Mouse (Mus musculus) retina, postnatal 1 day (tissue): ENCODE results near the gene Smug1.

Experiments
- DNase-seq: peaks from one replicate; pipeline ENCODE4 v3.0.0-alpha.2; 2012

Smug1 gene

DNA sequence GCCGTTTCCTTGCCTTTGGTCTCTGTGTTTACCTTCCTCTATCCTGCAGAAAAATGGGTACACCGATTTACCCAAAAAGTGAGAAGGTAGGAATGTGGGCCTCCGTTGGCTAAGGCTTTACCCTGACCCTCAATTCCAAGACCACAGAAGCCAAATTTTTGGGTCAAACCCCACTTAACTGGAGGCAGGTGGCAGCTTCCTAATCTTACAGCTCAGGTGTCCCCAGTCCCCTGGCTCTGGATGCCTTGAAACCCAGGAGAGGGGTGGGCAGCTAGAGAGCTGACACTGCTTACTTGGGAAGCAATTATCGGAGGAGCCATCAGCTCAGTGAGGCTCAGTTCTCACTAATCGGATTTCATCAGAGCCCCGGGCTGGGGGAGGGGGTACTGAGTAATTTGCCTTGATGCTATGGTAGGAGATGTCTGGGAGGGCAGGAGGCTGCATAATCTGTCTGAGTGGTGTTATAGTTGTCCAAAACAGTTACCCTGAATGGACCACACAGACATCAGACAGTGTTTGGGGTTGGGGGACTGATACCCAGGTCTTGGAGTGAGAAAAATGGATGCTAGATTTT is at the start of gene Smug1:
Gene Smug1, minus strand, starts transcription at position 51 of the 574 bp plus-strand sequence.
- DNase-seq = peak; percentile 90

DNA sequence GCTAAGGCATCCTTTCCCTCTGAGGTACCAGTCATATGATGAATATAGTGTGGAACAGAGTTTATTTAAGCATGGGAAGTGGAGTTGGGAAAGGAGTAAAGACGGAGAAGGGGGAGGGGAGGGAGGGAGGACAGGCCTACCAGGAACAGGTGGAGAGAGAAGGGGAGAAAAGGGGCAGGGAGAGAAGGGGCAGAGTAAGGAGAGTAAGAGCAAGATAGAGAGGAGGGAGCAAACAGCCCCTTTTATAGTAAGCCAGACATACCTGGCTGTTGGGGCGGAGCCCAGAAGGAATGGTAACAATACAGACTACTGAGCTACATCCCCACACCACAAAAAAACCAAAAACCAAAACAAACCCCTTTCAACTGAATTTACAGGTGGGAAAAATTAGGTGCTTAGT is 49.2 kb upstream of the Smug1 start:
- peak; percentile 11 for DNase-seq

DNA sequence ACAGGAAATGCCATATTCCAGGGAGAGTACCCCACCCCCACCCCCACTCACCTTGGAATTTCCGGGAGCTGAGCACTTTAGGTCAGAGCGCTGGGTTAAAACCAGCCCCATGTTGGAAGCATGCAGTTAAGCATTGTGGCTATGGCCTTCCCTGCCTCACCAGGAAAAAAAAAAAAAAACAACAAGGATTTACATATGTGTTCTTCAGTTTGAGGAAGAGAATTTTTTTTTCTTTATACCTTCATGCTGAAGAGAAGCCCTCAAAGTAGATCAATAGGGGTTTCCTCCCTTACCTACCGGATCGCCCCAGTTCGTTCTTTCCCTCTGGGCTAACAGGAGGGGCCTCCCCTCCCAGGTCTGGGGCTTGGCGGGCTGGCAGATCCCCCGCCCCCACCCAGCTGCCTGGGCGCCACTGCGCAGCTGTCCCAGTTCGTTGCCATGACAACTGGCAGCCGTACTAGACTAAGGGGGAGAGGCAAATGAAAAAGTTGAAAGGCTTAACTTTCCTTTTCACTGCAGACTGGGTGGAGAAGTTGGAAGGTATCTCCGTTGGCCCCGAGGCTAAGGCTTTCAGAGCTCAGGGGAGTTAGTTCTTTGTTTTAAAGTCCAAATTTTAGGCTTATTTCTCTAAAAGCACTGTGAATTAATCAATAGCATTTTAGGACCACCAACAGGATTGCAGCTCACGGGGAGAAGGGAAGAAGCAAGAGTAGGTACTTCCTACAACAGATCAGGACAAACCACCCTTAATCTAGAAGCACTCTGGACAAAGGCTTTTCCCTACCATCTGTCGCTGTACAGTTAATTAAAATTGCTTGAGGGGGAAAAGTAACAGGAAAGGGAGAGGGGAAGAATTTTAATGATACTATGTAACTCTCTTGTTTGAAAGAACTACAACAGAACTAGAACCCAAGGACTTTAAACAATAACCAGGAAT is 48.3 kb upstream of the Smug1 start:
- DNase-seq = peak; percentile 95

DNA sequence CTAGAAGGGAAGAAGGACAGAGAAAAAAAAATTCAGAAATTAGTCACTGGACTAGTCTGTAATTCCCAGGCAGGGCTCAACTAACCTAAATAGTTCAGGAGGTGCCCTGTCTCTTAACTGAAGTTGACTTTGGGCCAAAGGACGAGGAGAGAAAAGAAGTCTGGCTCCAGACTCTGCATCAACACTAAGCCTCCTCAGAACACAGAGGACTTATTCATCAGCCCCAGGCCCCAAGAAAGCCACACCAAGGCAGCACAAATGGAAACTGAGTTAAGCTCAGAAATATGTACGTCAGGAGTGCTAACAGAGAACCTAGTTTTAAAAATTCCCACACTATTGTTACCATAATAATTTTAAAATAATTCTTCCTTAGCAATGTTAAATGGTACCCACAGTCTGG is 47.3 kb upstream of the Smug1 start:
- DNase-seq = no peak

DNA sequence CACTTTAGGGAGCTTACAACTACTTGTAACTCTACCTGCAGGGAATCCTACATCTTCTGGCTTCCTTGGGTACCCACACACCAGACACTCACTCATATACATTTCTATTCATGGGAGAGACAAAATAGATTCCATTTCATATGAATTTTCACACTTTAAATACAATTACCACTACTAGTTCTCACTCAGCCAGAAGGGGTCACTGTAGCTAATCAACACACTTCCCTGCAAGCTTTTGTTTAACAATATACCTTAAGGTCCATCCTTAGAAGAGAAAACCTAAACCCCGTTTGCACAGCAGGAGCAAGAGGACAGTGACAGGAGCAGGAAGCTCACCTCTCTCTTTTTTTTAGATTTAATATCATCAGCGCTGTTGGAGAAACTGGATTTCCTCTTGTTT is 38.3 kb upstream of the Smug1 start:
- peak; percentile 21 for DNase-seq

GRCm38 (mm10) chr15:103202088-103202793 is 35.3 kb upstream of the Smug1 start:
- no peak for DNase-seq

DNA sequence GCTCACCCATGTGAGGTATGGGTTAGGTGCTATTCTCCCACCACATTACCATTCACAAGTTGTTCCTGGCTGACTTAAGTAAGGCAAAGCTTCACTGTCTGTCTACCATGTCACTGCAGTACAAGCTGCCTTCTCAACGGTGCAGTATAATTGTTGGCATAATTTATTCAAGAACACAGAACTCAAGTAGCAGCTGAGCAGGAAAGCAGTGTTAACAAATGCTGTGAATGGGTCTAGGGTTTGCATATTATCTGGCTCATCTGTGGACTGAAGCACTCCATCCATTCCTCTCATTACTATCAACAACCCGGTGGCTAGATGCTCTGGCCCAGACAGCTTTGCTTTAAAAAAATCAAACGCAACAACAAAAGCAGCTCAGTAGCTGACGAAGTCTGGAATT is 30.9 kb upstream of the Smug1 start:
- DNase-seq = no peak

GRCm38 (mm10) chr15:103196835-103197234 is 29.9 kb upstream of the Smug1 start:
- DNase-seq = no peak

- DNase-seq = no peak
Observed at GRCm38 (mm10) chr15:103193606-103194005, 26.7 kb upstream of the Smug1 start.

- peak; percentile 69 for DNase-seq
Observed at GRCm38 (mm10) chr15:103190531-103191462, 23.9 kb upstream of the Smug1 start.

GRCm38 (mm10) chr15:103190083-103190482 is 23.2 kb upstream of the Smug1 start:
- DNase-seq = no peak

GRCm38 (mm10) chr15:103187803-103188202 is 20.9 kb upstream of the Smug1 start:
- DNase-seq = no peak

DNA sequence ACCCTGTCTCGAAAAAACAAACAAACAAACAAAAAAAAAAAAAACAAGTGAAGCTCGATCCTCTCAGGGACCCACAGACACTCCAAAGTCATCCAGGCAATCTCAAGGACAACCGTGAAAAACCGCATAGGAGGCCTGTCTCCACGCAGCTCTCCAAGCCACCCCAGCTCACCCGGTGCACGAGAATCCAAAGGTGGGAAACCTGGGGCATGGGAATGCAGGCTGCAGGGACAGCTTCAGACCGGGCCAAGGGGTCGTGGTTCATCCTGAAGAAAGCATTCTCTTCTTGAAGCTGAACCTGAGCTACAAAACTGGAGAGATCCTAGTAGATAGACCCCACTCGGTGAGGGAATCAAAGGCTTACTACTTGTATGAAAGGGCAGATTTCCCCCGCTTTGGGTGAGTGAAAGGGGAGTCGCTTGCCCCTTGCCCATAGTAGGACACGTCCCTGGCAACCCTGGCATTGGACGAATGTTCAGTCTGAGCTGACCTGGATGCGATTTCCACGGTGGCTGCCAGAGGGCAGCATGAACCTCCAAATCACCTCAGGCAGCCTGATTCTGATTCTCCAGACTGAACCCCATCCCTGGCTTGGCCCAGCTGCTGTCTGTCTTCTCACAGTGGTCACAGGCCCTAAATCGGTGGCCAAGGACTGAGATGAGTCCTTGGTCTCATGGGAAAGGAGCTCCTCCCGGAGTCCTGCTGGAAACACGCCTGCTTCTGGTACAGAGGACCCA is 18.7 kb upstream of the Smug1 start:
- DNase-seq = peak; percentile 73

DNA sequence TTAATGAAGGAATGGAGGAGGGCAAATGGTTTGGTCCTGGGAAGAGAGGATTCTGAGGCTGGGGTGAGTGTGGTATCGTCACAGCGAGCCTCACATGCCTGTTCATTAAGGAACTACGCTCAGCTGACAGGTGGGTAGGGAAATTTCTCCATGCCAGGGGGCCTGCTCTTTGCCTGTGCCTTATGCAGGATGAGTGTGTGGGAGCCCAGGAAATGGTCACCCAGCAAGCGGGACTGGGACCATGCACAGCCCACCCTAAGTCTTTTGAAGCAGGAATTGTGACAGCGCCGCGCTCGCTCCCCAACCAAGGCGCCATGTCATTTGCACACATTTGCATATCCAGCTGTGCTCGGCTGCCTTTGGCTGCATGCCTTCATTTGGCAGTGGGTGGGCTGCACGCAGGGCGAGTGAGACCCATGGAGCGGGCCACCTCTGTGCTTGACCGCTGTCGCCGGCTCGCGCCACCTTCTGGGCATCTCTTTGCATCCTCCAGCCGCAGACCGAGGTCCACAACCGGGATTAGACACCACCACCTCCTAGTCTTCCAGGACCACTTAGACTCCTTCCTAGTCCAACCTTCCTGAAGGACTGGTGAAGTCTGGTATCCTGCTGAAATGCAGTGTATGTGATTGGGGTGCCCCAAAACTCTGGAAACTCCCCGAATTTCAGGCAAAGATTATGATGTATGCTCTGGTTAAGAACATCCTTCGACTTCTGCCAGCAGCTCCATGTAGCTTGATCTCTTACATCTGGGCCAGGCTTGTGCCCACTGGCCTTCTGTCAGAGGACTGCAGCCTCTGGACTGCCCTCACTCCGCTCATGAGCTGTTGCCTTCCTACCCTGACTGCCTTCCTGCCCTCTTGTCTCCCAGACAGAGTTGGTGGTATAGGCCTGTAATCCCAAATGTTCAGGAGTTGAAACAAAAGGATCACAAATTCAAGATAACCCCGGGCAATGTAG is 17.0 kb upstream of the Smug1 start:
- DNase-seq = peak; percentile 68

- DNase-seq = peak; percentile 79
Observed at GRCm38 (mm10) chr15:103183135-103183534, 16.2 kb upstream of the Smug1 start.

- peak; percentile 80 for DNase-seq
Observed at GRCm38 (mm10) chr15:103182166-103182790, 15.4 kb upstream of the Smug1 start.

DNA sequence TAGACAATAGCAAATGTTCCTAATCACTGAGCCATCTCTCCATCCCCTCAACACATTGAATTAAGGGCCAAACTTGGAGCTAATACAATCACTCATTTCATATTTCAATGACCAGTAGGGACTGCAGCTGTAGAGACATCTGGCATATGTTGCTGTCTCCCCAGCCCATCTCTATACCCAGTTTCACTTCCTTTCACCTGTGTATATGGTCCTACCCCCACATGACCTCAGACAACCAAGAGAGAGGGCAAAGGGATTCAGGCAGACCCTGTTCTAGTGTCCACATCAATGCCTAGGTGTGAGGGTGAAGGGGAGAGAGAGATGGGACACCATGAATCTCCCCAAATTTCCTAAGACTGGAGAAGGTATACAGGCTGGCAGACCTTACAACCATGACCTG is 13.5 kb upstream of the Smug1 start:
- no peak for DNase-seq

DNA sequence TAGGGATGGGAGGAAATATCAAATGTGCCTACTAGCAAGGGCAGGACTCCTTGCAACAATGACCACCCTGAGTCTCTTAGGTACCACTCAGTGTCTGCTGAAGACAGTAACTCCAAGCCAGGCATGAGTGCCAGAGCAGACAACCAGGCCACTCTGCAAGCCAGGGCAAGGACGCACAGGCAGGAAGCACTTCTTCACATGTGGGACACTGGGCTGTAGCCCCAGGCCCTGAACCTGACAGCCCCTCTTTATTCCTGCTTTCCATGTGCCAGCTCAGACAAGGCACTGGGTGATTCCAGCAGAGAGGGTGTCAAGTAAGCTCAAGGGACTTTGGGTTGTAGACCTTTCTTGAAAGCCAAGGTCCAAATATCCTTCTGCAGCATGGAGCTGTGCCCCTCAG is 11.9 kb upstream of the Smug1 start:
- no peak for DNase-seq

- peak; percentile 60 for DNase-seq
Observed at GRCm38 (mm10) chr15:103178137-103178536, 11.2 kb upstream of the Smug1 start.

GRCm38 (mm10) chr15:103177611-103178041 is 10.7 kb upstream of the Smug1 start:
- DNase-seq = no peak
